Mouse (Mus musculus) forebrain, embryonic 12.5 days (tissue): ENCODE data around the gene Slc16a5. TPM values are rescaled to one million over a fixed set of nuclear protein-coding genes. Genes with fewer than 3 reads are reported as not detected.

Experiments
- ATAC-seq: fragments of 200-750 bp; cut with Nextera tagmentation; 2 replicates; pipeline ENCODE4 v1.8.0; 2017; ENCODE audit warnings: moderate TSS enrichment; ENCODE audit not compliant: low FRiP score
- H3K27ac ChIP-seq: fragments of 300-500 bp; sonication (generic); 2 replicates; pipeline ENCODE4 v1.5.1; 2016; ENCODE audit warnings: mild to moderate bottlenecking
- H3K27me3 ChIP-seq: fragments of 300-500 bp; sonication (generic); 2 replicates; pipeline ENCODE4 v1.6.1; 2016; ENCODE audit warnings: mild to moderate bottlenecking
- H3K36me3 ChIP-seq: fragments of 300-500 bp; sonication (generic); replicated peaks from 2 replicates; pipeline ENCODE4 v1.6.1; 2016; ENCODE audit warnings: mild to moderate bottlenecking
- H3K4me1 ChIP-seq: fragments of 300-500 bp; sonication (generic); 2 replicates; pipeline ENCODE4 v1.6.1; 2016
- H3K4me2 ChIP-seq: fragments of 300-500 bp; sonication (generic); 2 replicates; pipeline ENCODE4 v1.6.1; 2016; ENCODE audit warnings: mild to moderate bottlenecking, moderate library complexity
- H3K4me3 ChIP-seq: fragments of 300-500 bp; sonication (generic); replicated peaks from 2 replicates; pipeline ENCODE4 v1.5.1; 2016; ENCODE audit warnings: mild to moderate bottlenecking
- H3K9ac ChIP-seq: fragments of 300-500 bp; sonication (generic); 2 replicates; pipeline ENCODE4 v1.6.1; 2016; ENCODE audit warnings: mild to moderate bottlenecking
- H3K9me3 ChIP-seq: fragments of 300-500 bp; sonication (generic); 2 replicates; pipeline ENCODE4 v1.6.1; 2016
- WGBS: fragments of 180-500 bp; shearing (Covaris S2); methylation state at CpG from one replicate; pipeline ENCODE4 v1.1.7; 2016; 5-methylcytosine and 5-hydroxymethylcytosine counted together
- polyA plus RNA-seq: library from polyadenylated mRNA; unstranded; fragments of >200 nt; fragmentation: Nextera tagmentation; extraction: Ambion mirVana; gene quantifications from 2 replicates; pipeline ENCODE4 v1.2.1, GENCODE M21; 2016

Gene Slc16a5
- not detected in 2 replicates for polyA plus RNA-seq

- Histone ChIP-seq H3K36me3 (no peaks in the 10 kb centered on the region), H3K4me1 (peaks cover 11% of the 10 kb centered on the region; the same call in 1 of the 2 replicates), H3K4me3 (no peak within 1 kb of the TSS), H3K27ac (no peak within 1 kb of the TSS), H3K4me2 (no peak within 1 kb of the TSS), H3K9ac (no peak within 1 kb of the TSS), H3K9me3 (no peaks in the 10 kb centered on the region), H3K27me3 (no peaks in the 10 kb centered on the region)
- 82% methylated on average over 16 of the region's 16 CpGs for WGBS
- ATAC-seq, result no peak
These were observed at the start of gene Slc16a5 for GRCm38 (mm10) chr11:115462243-115462891. TSS of gene Slc16a5 (plus strand) at chr11:115462474.

DNA sequence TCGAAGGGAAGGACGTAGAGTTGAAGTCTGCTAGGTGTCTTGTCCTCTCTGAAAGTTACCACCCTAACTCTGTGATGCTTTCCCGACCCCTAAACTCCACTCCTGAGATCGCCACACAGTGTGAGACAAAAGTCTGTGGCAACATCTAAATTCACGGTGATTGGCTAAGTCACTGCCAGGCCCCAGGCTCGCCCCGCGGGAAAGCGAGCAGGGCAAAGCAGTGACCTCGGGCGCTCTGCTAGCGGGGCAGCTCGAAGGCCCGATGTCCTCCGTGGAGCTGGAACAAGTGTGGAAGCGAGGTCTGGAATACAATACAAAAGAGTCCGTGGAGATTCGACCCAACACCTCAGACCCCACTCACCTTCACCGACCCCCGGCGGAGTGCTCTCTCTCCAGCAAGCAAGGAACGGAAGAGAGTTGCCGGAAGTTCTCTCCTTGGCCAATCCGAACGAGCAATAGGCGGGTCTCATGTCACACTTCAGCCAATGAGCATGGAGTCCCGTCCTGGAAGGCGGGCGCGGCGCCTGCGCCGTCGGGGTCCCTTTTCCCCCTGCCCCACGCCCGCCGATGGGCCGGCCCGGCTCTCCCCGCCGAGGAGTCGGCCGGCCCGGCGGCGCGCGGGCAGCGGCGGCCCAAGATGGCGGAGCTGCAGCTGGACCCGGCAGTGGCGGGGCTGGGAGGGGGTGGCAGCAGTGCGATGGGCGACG, 42.6 kb upstream of the Slc16a5 start, which contains the start of the genes Atp5h and Kctd2:
Gene Atp5h, minus strand, starts transcription at position 432 of the 707 bp plus-strand sequence.
Gene Kctd2, plus strand, starts transcription at position 598 of the 707 bp plus-strand sequence.
- Histone ChIP-seq H3K27me3 (no peaks in the 10 kb centered on the region), H3K9me3 (no peaks in the 10 kb centered on the region), H3K4me3 (peak within 1 kb of the TSS; percentile 95), H3K4me2 (peak within 1 kb of the TSS; percentile 97), H3K9ac (peak within 1 kb of the TSS; percentile 98), H3K4me1 (peaks cover 32% of the 10 kb centered on the region), H3K36me3 (peaks cover 50% of the 10 kb centered on the region), H3K27ac (peak within 1 kb of the TSS; percentile 92)
- ATAC-seq, result peak; percentile 98
- WGBS, result under 1% methylated on average over 55 of the region's 56 CpGs

DNA sequence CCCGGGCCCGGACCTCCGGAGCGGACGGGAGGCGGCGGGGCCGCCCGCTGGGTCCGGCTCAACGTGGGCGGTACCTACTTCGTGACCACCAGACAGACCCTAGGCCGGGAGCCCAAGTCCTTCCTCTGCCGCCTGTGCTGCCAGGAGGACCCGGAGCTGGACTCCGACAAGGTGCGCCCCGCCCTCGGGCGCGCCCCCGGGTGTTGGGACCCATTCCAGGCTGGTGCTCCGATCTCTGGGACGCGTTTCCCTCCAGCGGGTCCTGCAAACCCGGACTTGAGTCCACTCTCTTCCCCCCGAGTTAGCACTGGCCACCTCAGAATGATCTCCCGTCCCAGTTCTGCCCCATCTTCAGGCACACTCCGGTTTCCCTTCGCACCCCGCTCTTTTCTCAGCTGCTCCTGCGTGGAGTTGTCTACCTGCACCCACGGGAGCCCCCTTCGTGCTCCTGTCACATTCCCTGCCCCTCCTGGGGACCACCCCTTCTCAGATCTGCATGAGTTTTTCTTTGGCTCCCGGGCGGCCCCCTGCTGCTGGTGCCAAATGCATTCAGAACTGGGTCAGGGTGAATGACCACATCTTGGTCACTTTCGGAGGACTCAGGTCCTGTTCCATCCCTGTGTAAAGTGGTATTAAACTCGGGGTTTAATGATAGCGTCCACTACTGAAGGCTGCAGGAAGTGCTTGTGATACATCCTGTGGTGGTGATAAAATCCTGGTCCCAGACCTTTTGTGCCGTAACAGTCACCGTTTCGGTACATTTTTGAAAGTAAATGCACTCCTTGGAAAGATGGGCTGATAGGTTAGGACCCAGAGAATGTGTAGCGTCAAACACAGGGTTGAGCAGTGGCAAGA, 41.7 kb upstream of the Slc16a5 start:
- Histone ChIP-seq H3K27ac (peak overlapping the region; percentile 92), H3K4me2 (peak overlapping the region; percentile 97), H3K36me3 (peaks cover 50% of the 10 kb centered on the region), H3K9ac (peak overlapping the region; percentile 98), H3K27me3 (no peaks in the 10 kb centered on the region), H3K4me1 (peaks cover 32% of the 10 kb centered on the region), H3K4me3 (peak overlapping the region; percentile 95), H3K9me3 (no peaks in the 10 kb centered on the region)
- 4% methylated on average over 42 of the region's 45 CpGs for WGBS
- ATAC-seq, result peak; percentile 71

GRCm38 (mm10) chr11:115421328-115421727, 40.9 kb upstream of the Slc16a5 start:
- Histone ChIP-seq H3K4me1 (peaks cover 32% of the 10 kb centered on the region), H3K4me2 (peak overlapping the region; percentile 97), H3K36me3 (peaks cover 50% of the 10 kb centered on the region), H3K9ac (no peak overlapping the region), H3K9me3 (no peaks in the 10 kb centered on the region), H3K4me3 (peak overlapping the region; percentile 95; the same call in 1 of the 2 replicates), H3K27ac (no peak overlapping the region), H3K27me3 (no peaks in the 10 kb centered on the region)
- no peak for ATAC-seq
- WGBS, result 79% methylated on average over 1 of the region's 1 CpGs

GRCm38 (mm10) chr11:115421972-115422371, 40.3 kb upstream of the Slc16a5 start:
- no peak overlapping the region for H3K27ac ChIP-seq
- no peaks in the 10 kb centered on the region for H3K9me3 ChIP-seq
- peaks cover 49% of the 10 kb centered on the region for H3K36me3 ChIP-seq
- WGBS, result 92% methylated on average over 16 of the region's 16 CpGs
- H3K4me1 ChIP-seq, result peaks cover 32% of the 10 kb centered on the region
- no peak overlapping the region for H3K4me2 ChIP-seq
- no peak for ATAC-seq
- no peak overlapping the region for H3K9ac ChIP-seq
- no peaks in the 10 kb centered on the region for H3K27me3 ChIP-seq
- H3K4me3 ChIP-seq, result no peak overlapping the region

DNA sequence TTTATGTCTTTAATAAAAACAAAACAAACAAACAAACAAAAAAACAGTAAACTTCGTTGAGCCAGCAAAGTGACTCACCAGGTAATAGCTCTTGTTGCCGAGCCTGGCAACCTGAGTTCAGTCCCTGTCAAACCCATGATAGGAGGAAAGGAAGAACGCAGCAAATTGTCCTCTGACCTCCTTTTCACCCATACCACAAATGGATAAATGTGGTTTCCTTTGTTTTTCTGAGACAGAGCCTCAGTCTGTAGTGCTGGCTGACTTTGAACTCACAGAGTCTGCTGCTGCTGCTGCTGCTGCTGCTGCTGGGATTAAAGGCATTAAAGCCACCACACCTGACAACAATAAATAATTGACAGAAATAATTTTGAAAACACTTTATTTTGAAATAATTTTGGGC, 39.2 kb upstream of the Slc16a5 start:
- no peak overlapping the region for H3K27ac ChIP-seq
- no peak overlapping the region for H3K4me3 ChIP-seq
- H3K9ac ChIP-seq, result no peak overlapping the region
- no peaks in the 10 kb centered on the region for H3K9me3 ChIP-seq
- peaks cover 38% of the 10 kb centered on the region for H3K4me1 ChIP-seq
- ATAC-seq, result no peak
- WGBS, result 88% methylated on average over 3 of the region's 3 CpGs
- H3K36me3 ChIP-seq, result peaks cover 43% of the 10 kb centered on the region
- H3K27me3 ChIP-seq, result no peaks in the 10 kb centered on the region
- H3K4me2 ChIP-seq, result no peak overlapping the region

DNA sequence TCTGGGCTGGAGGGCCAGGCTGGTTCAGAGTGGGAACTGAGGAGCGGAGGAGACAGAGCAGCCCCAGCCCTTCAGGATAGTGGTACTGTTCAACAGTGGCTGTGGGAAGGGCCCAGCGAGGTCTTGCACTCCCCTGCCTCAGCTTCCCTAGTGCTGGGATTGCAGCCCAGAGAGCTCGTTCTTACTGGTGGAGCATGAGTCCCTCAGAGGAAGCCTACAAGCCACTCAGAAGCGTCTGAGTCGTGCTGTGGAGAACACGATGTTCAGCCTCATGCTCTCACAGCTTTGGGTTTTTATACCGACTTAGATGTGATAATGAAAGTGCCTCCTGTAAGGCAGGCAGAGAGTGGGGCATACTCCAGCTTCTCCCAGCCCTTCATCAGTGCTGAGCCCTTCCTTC, 37.6 kb upstream of the Slc16a5 start:
- no peaks in the 10 kb centered on the region for H3K9me3 ChIP-seq
- peaks cover 57% of the 10 kb centered on the region for H3K36me3 ChIP-seq
- H3K4me2 ChIP-seq, result no peak overlapping the region
- ATAC-seq, result no peak
- no peak overlapping the region for H3K27ac ChIP-seq
- WGBS, result 89% methylated on average over 7 of the region's 7 CpGs
- H3K4me3 ChIP-seq, result no peak overlapping the region
- H3K27me3 ChIP-seq, result no peaks in the 10 kb centered on the region
- no peak overlapping the region for H3K9ac ChIP-seq
- peaks cover 27% of the 10 kb centered on the region for H3K4me1 ChIP-seq

GRCm38 (mm10) chr11:115425671-115426070, 36.6 kb upstream of the Slc16a5 start:
- no peak overlapping the region for H3K4me2 ChIP-seq
- peaks cover 67% of the 10 kb centered on the region for H3K36me3 ChIP-seq
- 91% methylated on average over 6 of the region's 6 CpGs for WGBS
- H3K27ac ChIP-seq, result no peak overlapping the region
- H3K4me3 ChIP-seq, result no peak overlapping the region
- peaks cover 26% of the 10 kb centered on the region for H3K4me1 ChIP-seq
- no peak for ATAC-seq
- no peaks in the 10 kb centered on the region for H3K9me3 ChIP-seq
- H3K27me3 ChIP-seq, result no peaks in the 10 kb centered on the region
- no peak overlapping the region for H3K9ac ChIP-seq

DNA sequence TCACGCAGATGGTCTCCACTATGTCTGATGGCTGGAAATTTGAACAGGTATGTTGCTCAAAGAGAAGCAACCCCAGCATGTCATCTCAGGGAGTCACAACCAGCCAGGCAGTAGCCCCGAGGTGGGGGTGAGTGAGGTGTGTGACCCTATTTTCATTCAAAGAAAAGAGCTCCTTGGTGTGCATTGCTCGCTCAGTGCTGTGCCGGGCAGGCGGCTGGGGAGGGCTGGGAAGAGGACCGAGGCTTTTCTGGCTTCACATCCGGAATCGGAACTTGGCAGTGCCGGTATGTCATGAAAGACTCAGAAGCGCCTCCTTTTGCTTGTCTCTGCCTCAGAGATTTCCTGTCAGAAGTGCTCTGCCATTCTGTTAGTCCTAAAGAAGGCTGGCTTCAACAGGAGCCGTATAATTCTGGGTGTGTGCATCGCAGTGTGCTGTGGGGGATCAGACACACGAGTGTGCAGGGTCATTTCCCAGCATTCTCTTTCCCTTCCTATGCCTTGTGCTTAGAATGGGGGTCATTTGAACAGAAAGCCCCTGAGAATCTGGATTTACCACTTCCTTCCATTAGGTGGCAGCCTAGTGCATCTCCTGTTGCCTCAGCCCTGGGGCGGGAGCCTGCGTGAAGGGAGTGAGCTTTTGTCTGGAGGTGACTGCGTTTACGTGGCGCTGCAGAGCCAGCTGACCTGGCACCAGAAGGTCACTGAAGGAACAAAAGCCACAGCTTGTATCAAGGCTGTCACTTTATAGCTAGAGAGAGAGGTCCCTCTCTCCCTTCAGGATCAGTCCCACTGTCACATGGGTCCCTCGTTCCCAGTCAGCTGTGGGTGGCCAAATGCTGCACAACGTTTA, 34.6 kb upstream of the Slc16a5 start:
- H3K9ac ChIP-seq, result no peak overlapping the region
- peak; percentile 65 for ATAC-seq
- WGBS, result 30% methylated on average over 20 of the region's 20 CpGs

GRCm38 (mm10) chr11:115429307-115429706, 33.0 kb upstream of the Slc16a5 start:
- ATAC-seq, result no peak
- Histone ChIP-seq H3K9me3 (no peaks in the 10 kb centered on the region), H3K4me3 (no peak overlapping the region), H3K4me1 (peaks cover 12% of the 10 kb centered on the region), H3K4me2 (no peak overlapping the region), H3K36me3 (peaks cover 78% of the 10 kb centered on the region), H3K27ac (no peak overlapping the region), H3K9ac (no peak overlapping the region), H3K27me3 (no peaks in the 10 kb centered on the region)
- WGBS, result 92% methylated on average over 7 of the region's 7 CpGs

More for the DNA sequence above, 34.6 kb upstream of the Slc16a5 start:
- Histone ChIP-seq H3K9me3 (no peaks in the 10 kb centered on the region), H3K27ac (peak overlapping the region; percentile 56), H3K4me2 (peak overlapping the region; percentile 34; the same call in 1 of the 2 replicates), H3K4me3 (no peak overlapping the region), H3K36me3 (peaks cover 79% of the 10 kb centered on the region), H3K4me1 (peaks cover 12% of the 10 kb centered on the region), H3K27me3 (no peaks in the 10 kb centered on the region)

DNA sequence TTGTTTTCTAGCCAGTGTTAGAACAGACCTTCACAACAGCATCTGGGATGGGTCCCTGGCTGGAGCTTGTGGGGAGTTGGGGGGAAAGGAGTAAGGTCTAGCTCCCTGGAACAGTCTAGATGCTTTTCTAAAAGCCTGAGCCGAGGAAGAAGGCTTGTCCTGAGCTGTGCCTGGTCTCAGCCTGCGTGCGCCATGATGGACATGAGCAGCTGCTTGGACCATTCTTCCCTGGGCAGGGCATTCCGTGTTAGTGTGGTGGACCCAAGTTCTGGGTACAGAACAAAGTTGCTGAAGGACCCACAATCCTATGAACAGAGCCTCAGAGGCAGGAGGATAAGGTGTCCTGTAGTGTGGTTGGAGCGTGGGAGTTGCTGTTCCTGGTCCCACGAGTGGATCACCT, 31.7 kb upstream of the Slc16a5 start:
- H3K36me3 ChIP-seq, result peaks cover 67% of the 10 kb centered on the region
- H3K4me3 ChIP-seq, result no peak overlapping the region
- no peak overlapping the region for H3K4me2 ChIP-seq
- H3K27ac ChIP-seq, result no peak overlapping the region
- WGBS, result 96% methylated on average over 6 of the region's 6 CpGs
- no peak for ATAC-seq
- H3K27me3 ChIP-seq, result peaks cover 8% of the 10 kb centered on the region; the same call in 1 of the 2 replicates
- no peak overlapping the region for H3K9ac ChIP-seq
- no peaks in the 10 kb centered on the region for H3K9me3 ChIP-seq
- H3K4me1 ChIP-seq, result peaks cover 15% of the 10 kb centered on the region
